Mouse (Mus musculus) heart, embryonic 14.5 days (tissue): ENCODE results near the gene Prkag2. TPM values are rescaled to one million over a fixed set of nuclear protein-coding genes. Genes with fewer than 3 reads are reported as not detected.

Source experiments
- ATAC-seq: fragments of 200-750 bp; cut with Nextera tagmentation; 2 replicates; pipeline ENCODE4 v1.8.0; 2017; ENCODE audit warnings: low read depth, moderate TSS enrichment; ENCODE audit not compliant: insufficient number of reproducible peaks, insufficient read depth, low FRiP score
- H3K27ac ChIP-seq, 2 experiments: fragments of 200-500 bp in 1 of 2; fragments of 300-500 bp in 1 of 2; sonication (generic) in 1 of 2; replicated peaks in 1 of 2; 2 replicates each; pipeline ENCODE4 v1.5.1; 2012 to 2014; ENCODE audit warnings: low read depth in 2 of 2, low read length in 2 of 2, control low read depth in 1 of 2, mild to moderate bottlenecking in 1 of 2, mixed read lengths in 1 of 2; ENCODE audit not compliant: control insufficient read depth in 1 of 2, insufficient read depth in 1 of 2
- H3K27me3 ChIP-seq: fragments of 300-500 bp; sonication (generic); 2 replicates; pipeline ENCODE4 v1.6.1; 2014; ENCODE audit warnings: mild to moderate bottlenecking, low read length, control low read depth; ENCODE audit not compliant: control insufficient read depth, insufficient read depth
- H3K36me3 ChIP-seq: fragments of 300-500 bp; sonication (generic); 2 replicates; pipeline ENCODE4 v1.6.1; 2014; ENCODE audit warnings: mild to moderate bottlenecking, control low read depth, low read length, mixed read lengths; ENCODE audit not compliant: control insufficient read depth, insufficient read depth
- H3K4me1 ChIP-seq, 2 experiments: fragments of 200-500 bp in 1 of 2; fragments of 300-500 bp in 1 of 2; sonication (generic) in 1 of 2; 2 replicates each; pipeline ENCODE4 v1.6.1; 2012 to 2014; ENCODE audit warnings: low read length in 2 of 2, control low read depth in 1 of 2, mixed read lengths in 1 of 2; ENCODE audit not compliant: control insufficient read depth in 2 of 2, insufficient read depth in 2 of 2
- H3K4me2 ChIP-seq: fragments of 300-500 bp; sonication (generic); 2 replicates; pipeline ENCODE4 v1.6.1; 2014; ENCODE audit warnings: mild to moderate bottlenecking, low read length
- H3K4me3 ChIP-seq, 2 experiments: fragments of 200-500 bp in 1 of 2; fragments of 300-500 bp in 1 of 2; sonication (generic) in 1 of 2; 2 replicates each; pipeline ENCODE4 v1.5.1; 2012 to 2014; ENCODE audit warnings: low read length in 2 of 2, mild to moderate bottlenecking in 2 of 2, control low read depth in 1 of 2, low read depth in 1 of 2, moderate library complexity in 1 of 2; ENCODE audit not compliant: control insufficient read depth in 1 of 2, insufficient read depth in 1 of 2
- H3K9ac ChIP-seq: fragments of 300-500 bp; sonication (generic); 2 replicates; pipeline ENCODE4 v1.6.1; 2014; ENCODE audit warnings: mild to moderate bottlenecking, low read length
- H3K9me3 ChIP-seq: fragments of 300-500 bp; sonication (generic); 2 replicates; pipeline ENCODE4 v1.6.1; 2016; ENCODE audit warnings: low read length, control low read depth; ENCODE audit not compliant: control insufficient read depth
- WGBS: fragments of 180-500 bp; shearing (Covaris S2); extraction: QIAGEN DNeasy Blood & Tissue Kit; methylation state at CpG from one replicate; pipeline ENCODE4 v1.1.7; 2014; 5-methylcytosine and 5-hydroxymethylcytosine counted together
- polyA plus RNA-seq: library from polyadenylated mRNA; unstranded; fragments of >200 nt; fragmentation: Nextera tagmentation; extraction: Ambion mirVana; gene quantifications from 2 replicates; pipeline ENCODE4 v1.2.1, GENCODE M21; 2014

Gene Prkag2
- polyA plus RNA-seq, 1 experiment from 2014 or later = 120 TPM

GRCm38 (mm10) chr5:24840975-24841431 lies 259.4 kb downstream of the Prkag2 start:
- H3K27ac ChIP-seq = peak overlapping the region; percentile 100; a peak in 3 of 4 replicates
- H3K4me2 ChIP-seq = peak overlapping the region; percentile 94
- WGBS = 9% methylated on average over 11 of the region's 11 CpGs
- H3K4me3 ChIP-seq = peak overlapping the region; percentile 96 to 99
- no peaks in the 10 kb centered on the region for H3K27me3 ChIP-seq
- no peak for ATAC-seq
- no peaks in the 10 kb centered on the region for H3K9me3 ChIP-seq
- peaks cover 8 to 33% of the 10 kb centered on the region in 2 experiments for H3K4me1 ChIP-seq
- 0 out of 2 replicates have a peak, but pooled peaks cover 4% of the 10 kb centered on the region for H3K36me3 ChIP-seq
- peak overlapping the region; percentile 99 for H3K9ac ChIP-seq

GRCm38 (mm10) chr5:24834491-24834890 lies 266.0 kb downstream of the Prkag2 start:
- H3K4me2 ChIP-seq = no peak overlapping the region

GRCm38 (mm10) chr5:24831912-24832311 lies 268.5 kb downstream of the Prkag2 start:
- WGBS = 76% methylated on average over 3 of the region's 3 CpGs
- no peak overlapping the region for H3K4me2 ChIP-seq
- no peak overlapping the region for H3K9ac ChIP-seq
- H3K4me1 ChIP-seq = peaks cover 6 to 23% of the 10 kb centered on the region in 2 experiments
- H3K4me3 ChIP-seq = no peak overlapping the region
- no peak for ATAC-seq
- H3K9me3 ChIP-seq = no peaks in the 10 kb centered on the region
- H3K27ac ChIP-seq = no peak overlapping the region
- H3K27me3 ChIP-seq = no peaks in the 10 kb centered on the region
- no peaks in the 10 kb centered on the region for H3K36me3 ChIP-seq

More at GRCm38 (mm10) chr5:24834491-24834890, 266.0 kb downstream of the Prkag2 start:
- H3K9ac ChIP-seq = no peak overlapping the region
- no peaks in the 10 kb centered on the region for H3K36me3 ChIP-seq
- no peak overlapping the region for H3K27ac ChIP-seq
- H3K4me3 ChIP-seq = no peak overlapping the region
- H3K4me1 ChIP-seq = peaks cover 4 to 23% of the 10 kb centered on the region in 2 experiments; a peak in 3 of 4 replicates
- H3K27me3 ChIP-seq = no peaks in the 10 kb centered on the region
- no peak for ATAC-seq
- 79% methylated on average over 5 of the region's 5 CpGs for WGBS
- no peaks in the 10 kb centered on the region for H3K9me3 ChIP-seq

DNA sequence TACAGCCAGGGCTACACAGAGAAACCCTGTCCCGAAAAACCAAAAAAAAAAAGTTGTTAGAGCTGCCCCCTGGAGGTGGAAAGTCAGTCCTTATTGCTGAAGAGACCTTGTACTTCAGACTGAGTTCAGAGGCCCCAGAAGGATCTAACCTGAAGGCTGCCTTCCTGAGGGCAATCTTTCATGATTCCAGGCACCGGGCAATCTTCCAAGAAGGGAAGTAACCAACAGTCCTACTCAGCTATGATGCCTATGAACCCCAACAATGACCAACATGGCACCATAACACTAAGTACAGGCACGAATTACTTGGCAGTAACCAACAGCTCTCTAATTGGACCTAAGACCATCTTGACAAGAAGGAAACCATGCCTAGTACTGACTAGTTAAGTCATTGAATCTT lies 272.0 kb downstream of the Prkag2 start:
- Histone ChIP-seq H3K27ac (no peak overlapping the region), H3K36me3 (no peaks in the 10 kb centered on the region), H3K9me3 (no peaks in the 10 kb centered on the region), H3K4me3 (no peak overlapping the region), H3K27me3 (no peaks in the 10 kb centered on the region), H3K4me2 (no peak overlapping the region), H3K9ac (no peak overlapping the region), H3K4me1 (peaks cover 15 to 50% of the 10 kb centered on the region in 2 experiments)
- no peak for ATAC-seq
- WGBS = 86% methylated on average over 3 of the region's 3 CpGs

- no peak overlapping the region for H3K4me2 ChIP-seq
- 0 out of 2 replicates have a peak overlapping the region, but pooled peaks have one; percentile 8 for H3K9ac ChIP-seq
- H3K27ac ChIP-seq = no peak overlapping the region
- 60% methylated on average over 2 of the region's 2 CpGs for WGBS
- H3K36me3 ChIP-seq = no peaks in the 10 kb centered on the region
- H3K4me3 ChIP-seq = no peak overlapping the region
- ATAC-seq = no peak
- H3K4me1 ChIP-seq = peaks cover 15 to 54% of the 10 kb centered on the region in 2 experiments
- H3K27me3 ChIP-seq = no peaks in the 10 kb centered on the region
- H3K9me3 ChIP-seq = no peaks in the 10 kb centered on the region
These were observed 273.3 kb downstream of the Prkag2 start for GRCm38 (mm10) chr5:24827173-24827572.

DNA sequence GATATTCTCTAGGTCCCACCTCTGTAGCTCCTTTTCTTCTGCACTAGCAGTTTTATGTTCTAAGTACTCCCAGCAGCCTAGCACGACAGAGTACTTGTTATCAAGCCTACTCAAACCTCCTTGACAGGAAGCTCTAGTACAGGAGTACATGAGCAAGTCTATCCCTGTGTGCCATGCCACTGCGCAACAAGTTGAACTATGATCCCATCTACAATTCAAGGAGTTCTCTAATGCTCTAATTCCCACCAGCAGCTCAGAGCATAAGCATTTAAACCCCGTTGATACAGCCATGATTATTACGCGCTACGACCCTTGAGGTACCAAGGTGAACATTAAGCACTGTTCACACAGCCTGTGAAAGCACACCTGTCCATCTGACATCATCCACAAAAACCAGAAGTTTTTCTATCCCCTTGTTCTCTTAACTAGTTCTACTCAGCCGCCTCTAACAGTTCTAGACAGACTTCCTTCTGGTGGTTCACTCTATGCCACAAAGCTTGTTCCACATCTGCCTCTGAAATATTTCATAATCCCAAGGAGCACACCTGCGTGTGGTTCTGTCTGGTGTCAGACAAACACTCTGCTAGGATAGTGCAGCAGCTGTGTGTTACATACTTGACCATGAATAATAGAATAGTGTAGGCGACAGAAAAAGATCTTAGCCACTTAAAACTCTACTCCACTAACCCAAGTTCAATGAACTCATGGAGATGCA lies 274.2 kb downstream of the Prkag2 start:
- no peak overlapping the region for H3K4me3 ChIP-seq
- no peak overlapping the region for H3K9ac ChIP-seq
- peak overlapping the region; percentile 23 for H3K4me2 ChIP-seq
- 72% methylated on average over 9 of the region's 9 CpGs for WGBS
- no peak for ATAC-seq
- no peaks in the 10 kb centered on the region for H3K36me3 ChIP-seq
- H3K4me1 ChIP-seq = peaks cover 19 to 59% of the 10 kb centered on the region in 2 experiments
- H3K9me3 ChIP-seq = no peaks in the 10 kb centered on the region
- no peaks in the 10 kb centered on the region for H3K27me3 ChIP-seq
- peak overlapping the region; percentile 51 to 62 for H3K27ac ChIP-seq

GRCm38 (mm10) chr5:24825365-24826055 lies 274.9 kb downstream of the Prkag2 start:
- peak overlapping the region in 1 of 2 experiments; percentile 62; a peak in 3 of 4 replicates for H3K27ac ChIP-seq
- ATAC-seq = no peak
- no peaks in the 10 kb centered on the region for H3K36me3 ChIP-seq
- no peak overlapping the region for H3K9ac ChIP-seq
- peak overlapping the region; percentile 23 for H3K4me2 ChIP-seq
- no peaks in the 10 kb centered on the region for H3K27me3 ChIP-seq
- H3K4me3 ChIP-seq = no peak overlapping the region
- no peaks in the 10 kb centered on the region for H3K9me3 ChIP-seq
- peaks cover 19 to 65% of the 10 kb centered on the region in 2 experiments for H3K4me1 ChIP-seq
- 35% methylated on average over 4 of the region's 4 CpGs for WGBS
